Mouse (Mus musculus) urinary bladder, adult 18-20 months (tissue): ENCODE measurements around the gene Tspan11.

Experiments used
- DNase-seq, 2 experiments: peaks; one replicate each; pipeline ENCODE4 v3.0.0; 2022; ENCODE audit warnings: low spot score in 2 of 2, mixed read lengths in 2 of 2

Tspan11 gene

DNA sequence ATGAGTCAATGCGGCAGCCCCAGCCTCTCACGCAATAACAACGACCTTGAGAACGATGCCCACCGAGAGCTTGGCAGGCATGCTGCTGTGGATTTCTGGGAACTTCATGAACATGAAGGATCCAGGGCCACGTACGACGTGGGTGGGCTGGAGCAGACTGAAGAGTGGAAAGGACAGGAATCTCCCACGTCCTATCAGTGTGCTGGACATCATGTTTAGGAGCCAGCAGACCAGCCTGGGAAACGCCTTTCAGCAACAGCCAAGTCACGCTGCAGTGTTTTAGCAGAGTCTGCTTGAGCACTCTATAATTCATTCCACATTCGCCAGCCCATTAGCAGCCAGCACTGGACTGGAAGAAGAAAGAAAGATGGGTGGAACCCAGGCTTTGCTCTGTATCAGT, 10.4 kb upstream of the Tspan11 start:
- DNase-seq: no peak

DNA sequence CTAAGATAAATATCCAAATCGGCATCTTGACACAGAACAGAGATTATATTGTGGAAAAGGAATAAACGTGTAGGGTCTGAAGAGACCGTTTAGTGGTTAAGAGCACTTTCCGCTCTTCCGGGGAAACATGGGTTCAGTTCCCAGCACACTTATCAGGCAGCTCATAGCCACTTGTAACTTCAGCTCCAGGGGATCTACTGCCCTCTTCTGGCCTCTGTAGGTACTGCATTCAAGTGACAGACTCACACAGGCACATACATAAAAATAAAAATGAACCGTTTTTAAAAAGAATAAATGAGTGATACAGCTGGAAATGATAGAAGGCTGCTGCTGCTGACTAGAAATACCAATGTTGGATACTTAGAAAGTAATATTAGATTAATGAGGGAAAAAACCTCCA, 7.9 kb upstream of the Tspan11 start:
- DNase-seq: no peak

DNA sequence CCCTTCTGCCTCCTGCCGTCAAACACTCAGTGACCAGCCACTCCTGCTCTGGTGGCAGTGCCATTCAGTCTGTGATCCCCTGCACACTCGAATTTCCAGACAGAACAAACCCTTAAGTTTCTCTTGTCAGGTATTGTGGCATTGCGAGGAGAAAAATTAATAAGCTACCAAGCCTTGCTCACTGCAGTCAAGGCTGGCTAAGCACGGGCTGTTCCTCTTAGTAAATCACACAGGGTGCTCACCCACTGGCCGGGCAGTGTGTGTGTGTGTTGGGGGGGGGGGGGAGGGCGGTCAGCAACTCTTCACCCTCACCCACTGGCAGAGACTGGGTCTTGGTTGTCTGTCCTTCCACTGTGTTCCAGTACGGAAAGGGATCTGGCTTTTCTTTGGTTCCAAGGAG, 473 bp upstream of the Tspan11 start:
- no peak for DNase-seq

DNA sequence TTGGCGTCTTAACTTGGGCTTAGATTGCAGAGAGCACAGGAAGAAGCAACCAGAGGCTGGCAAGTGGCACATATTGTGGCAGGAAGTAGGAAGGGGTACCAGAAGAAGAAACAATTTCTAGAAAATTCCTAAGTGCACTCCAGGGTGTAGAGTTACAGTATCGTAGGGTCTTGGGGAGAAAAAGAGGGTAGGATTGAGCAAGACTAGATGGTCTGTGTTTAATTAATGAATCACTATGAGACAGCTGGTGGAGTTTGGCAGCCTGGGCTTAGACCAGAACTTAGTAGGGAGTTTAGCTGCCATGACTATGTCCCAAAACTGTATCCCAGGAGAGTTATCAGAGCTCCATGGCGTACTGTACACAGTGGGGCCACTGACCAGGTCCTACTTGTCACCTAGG, 1.2 kb downstream of the Tspan11 start:
- DNase-seq: no peak

DNA sequence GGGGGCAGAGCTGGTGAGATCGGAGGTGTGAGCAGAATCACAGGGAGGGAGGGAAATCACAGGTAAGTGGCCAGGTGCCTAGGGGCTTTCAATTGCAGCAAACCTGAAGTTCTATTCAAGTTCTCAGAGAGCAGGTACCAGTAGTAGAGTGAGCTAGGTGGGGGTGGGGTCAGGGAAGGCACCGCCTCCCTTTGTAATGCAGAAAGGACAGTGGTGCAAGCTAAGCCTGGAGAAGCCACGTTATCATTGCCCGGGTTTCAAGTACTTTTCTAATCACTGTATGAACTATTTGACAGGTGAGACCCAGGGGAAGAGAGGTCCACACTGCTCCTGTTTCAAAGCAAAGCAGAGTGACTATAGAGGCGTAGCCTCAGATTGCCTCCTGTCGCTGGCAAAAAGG, 6.2 kb downstream of the Tspan11 start:
- no peak for DNase-seq

DNA sequence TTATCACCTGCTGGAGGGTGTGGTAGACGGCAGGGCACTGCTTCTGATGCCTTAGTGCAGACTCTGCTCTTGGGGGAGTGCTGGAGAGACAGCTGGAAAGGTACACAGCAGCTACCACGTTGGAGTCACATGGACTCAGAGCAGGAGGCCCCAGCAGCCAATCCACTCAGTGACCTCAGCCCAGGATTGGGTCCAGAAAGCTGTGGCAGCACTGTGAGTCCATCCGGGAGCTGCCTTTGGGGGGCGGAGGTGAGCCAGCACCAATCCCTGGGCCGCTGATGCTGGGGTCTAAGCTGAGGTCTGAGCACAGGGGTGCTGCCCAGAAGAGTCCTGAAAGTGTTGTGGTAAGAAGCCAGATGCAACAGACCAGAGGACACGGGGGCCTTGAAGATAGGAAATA, 7.6 kb downstream of the Tspan11 start:
- no peak for DNase-seq

DNA sequence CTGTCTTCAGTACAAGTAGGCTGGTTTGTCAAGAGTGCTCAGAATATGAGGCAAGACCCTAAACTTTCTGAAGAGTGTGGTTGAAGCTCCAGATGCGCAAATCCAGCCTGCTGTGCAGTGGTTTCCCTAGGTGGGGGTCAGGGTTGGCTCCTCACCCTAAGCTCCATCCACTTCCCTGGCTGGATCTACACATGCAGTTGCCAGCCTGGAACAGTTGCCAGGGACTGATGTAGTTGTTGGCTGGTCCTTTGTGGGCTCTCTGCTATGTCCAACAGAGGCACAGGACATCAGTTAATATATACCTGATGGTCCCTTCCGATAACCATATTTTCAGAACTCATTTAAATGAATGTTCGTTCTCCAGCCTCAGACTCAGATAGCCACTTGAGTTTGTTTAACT, 9.0 kb downstream of the Tspan11 start:
- DNase-seq: no peak

DNA sequence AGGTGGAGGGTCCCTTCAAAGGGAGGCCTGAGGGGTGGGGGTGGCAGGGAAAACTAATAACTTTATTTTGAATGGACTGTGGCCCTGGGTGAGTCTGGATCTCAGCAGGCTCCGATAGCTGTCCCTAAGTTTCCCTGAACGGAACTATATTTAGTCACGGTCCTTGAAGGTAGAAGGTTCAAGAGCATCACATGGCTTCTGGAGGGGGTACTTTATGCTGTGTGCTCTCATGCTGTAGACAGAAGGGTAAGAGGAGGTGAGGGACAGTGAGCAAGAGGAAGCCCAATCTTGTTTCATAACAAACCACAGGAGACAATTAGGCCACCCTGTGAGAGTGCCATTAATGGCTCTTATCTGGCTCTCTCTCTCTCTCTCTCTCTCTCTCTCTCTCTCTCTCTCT, 10.0 kb downstream of the Tspan11 start:
- no peak for DNase-seq

DNA sequence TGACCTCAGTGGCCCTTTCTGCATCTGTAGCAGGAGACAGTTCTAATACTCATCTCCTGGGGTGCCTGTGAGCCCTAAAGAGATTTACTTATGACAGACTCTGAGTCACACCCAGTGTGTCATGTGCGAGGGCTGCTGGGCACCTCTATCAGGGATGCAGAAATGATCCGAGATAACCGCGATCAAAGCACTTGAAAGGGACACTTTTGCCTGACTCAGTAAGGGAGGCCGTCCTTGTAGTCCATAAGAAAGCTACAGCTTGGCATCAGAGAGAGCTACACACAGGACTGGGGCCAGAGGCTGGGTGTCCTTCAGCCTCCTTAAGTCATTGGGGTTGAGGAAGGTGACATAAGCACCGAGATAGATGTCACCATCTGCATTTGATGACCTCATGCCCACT, 12.7 kb downstream of the Tspan11 start:
- DNase-seq: no peak

DNA sequence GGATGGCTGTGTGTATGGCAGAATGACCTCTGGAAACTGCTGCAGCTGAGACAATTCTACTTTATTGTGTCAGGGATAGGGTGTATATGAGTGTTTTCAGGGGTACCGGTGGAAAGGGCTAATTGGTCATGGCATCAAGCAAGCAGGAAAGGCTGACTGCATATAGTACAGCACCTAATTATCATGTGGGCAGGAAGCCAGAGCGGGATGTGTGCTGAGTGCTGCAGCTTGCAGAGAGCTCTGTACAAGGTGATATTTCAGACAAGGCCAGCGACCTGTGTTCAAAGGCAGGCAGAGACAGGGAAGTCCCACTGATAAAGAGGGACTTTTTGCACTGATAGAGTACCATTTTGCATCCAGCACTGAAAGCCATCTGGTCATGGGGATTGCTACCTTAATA, 13.9 kb downstream of the Tspan11 start:
- DNase-seq: no peak

DNA sequence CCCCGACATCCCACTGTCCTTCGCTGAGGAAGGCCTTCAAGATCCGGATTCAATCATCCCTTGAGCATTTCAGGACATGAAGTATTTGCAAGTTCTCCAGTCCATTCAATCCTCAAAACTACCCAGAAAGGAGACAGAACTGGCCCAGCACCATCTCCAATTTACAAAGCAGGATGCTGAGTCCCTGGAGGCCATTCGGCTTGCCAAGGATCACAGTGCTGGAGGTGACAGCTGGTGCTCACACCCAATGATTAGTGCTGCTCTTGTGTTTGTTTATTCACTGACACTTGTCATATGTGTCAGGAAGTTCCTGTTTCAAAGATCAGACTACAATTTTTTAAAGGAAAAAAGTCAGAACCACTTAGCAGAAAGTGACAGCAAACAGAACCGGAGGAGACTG, 14.3 kb downstream of the Tspan11 start:
- DNase-seq: no peak

DNA sequence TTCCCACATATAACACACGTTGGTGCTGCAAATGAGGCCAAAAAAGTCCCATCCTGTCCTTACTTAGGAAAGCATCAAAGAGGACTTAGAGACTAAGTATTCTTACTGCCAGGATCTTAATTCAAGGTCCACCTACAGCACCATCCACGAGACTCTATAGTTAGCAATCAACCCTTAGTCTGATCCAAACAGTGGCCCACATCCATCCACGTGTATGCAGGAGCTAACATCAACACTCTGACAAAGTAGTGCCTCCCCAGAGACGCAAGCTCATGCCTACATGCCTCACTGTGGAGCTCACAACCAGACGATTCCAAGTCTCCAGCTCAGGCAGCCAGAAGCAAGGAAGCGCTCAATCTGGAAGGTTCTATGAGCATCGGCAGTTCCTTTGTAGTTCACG, 15.2 kb downstream of the Tspan11 start:
- DNase-seq: no peak

DNA sequence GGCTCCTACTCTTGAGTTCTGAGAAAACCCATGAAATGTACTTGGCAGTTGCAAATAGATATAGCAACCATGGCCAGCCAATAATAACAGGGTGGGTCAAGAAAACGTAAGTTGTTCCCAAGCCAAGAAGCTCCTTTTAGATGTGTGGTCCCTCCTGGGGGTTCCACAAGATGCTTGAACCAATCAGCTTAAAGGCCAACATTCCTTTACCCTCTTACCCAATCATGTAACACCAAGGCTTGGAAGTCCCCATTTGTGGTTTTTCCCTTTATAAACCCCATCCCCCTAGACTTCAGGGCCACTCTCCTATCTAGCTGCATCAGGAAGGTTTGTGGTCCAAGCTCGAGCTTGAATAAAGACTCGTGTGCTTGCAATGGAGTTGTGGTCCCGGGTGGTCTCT, 23.2 kb downstream of the Tspan11 start:
- no peak for DNase-seq

DNA sequence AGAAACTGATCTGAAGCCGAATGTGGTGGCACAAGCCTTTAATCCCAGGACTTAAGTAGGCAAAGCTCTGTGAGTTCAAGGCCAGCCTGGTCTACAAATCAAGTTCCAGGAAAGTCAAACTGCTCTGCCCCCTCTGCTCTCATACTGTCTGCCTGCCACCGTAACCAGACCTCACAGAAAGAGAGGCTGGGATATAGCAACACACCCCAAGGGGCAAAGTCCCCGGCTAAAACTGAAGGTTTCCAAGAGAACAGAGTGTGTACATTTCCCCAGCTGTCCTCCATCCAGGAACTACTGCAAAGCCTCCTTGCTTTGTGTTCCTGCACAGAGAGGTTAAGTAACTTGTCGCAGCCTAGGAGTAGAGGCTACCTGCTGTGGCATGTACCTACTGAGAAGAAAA, 24.3 kb downstream of the Tspan11 start:
- DNase-seq: no peak

DNA sequence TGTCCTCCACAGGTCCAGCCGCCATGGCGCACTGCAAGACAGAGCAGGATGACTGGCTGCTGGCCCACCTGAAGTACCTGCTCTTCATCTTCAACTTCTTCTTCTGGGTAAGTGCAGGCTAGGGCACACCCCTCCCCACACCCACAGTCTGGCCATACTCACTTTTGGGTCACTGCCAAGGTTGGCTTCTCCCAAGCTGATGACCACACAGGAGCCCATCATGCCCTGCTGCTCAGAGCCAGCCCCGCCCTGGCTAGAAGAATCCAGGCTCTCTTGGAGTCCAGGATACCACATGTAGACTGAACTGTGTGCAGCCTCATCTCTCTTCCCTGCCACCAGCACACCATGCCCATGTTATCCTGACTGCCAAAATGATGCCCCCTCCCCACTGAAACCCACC, 25.5 kb downstream of the Tspan11 start:
- DNase-seq: no peak

DNA sequence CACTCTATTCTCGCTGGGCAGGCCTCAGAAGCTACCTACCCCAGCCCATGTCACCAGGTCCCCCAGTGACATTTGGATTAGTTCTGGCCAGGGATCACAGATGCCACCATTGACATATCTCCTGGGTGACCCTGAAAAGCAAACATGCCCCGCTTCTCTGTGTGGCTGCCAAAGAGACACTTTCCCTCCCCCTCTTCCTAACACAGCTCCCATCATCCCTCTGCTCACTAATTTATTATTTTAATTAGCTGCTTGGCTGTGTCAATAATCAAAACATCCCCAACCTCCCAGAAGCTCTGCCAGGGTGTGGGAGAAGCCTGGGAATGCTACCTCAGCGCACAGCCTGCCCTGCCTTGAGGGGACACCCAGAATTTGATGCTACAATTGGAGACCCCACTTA, 29.6 kb downstream of the Tspan11 start:
- no peak for DNase-seq

DNA sequence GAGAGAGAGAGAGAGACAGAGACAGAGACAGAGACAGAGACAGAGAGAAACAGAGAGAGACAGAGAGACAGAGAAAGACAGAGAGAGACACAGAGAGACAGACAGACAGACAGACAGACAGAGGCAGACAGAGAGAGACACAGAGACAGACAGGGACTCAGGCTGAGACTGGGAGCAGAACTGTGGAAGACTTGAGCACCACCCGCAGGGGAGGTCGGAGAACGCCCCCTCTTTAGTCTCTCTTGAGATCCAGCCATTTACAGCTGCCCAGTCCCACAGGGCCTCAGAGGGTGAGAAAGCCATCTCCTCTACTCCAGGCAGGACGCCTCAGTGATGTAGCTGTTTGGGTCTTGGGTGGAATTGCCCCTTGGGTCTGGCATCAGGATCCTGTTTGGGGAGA, 30.3 kb downstream of the Tspan11 start:
- DNase-seq: no peak

DNA sequence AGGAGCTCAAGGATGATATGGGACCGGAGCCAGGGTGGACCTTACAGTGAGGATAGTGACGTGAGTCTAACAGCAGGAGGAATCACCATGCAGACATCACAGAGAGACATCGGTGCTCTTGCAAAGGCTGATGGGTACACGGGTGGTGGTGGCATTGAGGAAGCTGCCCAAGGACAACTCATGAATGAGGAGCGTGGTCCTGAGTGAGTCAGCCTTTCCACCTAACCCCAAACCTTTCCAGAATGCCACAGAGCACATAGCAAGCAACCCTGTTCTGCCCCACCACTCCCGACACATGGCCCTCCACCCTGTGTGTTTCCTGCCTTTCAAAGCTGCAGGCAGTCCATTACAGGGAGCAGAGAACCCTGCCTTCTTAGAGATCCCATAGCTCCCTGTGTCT, 32.1 kb downstream of the Tspan11 start:
- DNase-seq: no peak

DNA sequence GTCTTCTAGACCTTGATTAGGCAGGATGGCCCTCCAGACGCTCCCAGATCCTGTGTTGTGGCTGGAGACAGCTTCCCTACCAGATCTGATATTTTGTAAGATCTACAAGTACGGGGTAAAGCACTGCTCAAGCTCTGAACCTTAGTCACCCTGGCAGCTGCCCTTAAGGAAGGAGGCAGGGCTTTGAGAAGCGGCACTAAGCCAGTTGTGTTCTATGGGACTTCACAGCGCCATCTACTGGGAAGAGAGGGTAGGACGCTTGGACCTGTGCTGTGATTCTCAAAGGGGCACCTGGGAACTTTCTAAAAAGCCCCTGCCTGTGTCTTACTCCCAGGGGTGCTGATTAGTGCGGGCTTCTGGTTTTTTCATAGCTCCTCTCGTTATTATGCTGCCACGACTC, 33.3 kb downstream of the Tspan11 start:
- peak; percentile 64 to 67 for DNase-seq

DNA sequence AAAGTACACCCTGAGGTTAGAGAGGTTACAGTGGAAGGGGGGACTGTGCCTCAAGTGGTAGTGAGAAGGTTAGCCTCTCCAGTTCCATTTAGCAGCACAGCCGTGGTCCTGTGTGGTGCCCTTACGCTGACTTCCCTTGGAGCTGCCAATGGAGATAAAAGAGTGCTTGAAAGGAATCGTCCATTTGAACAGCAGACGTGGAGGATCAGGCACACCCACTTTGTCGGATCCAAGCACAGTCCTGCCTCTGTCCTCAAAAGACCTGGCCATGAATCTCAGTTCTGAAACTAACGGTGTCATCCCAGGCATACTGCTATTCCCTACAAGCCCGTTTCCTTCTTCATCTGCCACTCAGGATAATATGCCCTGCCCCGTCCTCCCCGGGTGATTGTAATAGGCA, 34.6 kb downstream of the Tspan11 start:
- no peak for DNase-seq

DNA sequence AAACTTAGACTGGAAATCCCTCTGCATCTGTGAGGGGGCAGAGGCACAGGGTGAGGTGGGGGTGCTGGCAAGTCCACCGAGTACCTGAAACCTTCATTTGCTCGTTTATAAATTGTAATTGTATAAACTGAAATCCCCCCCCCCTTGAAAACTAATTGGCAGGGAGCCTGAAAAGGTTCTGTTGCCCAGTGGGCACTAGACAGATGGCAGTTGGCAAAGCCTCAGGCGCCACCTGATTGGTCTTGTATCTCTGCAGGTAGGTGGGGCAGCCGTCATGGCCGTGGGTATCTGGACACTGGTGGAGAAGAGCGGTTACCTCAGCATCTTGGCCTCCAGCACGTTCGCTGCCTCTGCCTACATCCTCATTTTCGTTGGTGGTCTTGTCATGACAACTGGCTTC, 35.9 kb downstream of the Tspan11 start:
- no peak for DNase-seq

DNA sequence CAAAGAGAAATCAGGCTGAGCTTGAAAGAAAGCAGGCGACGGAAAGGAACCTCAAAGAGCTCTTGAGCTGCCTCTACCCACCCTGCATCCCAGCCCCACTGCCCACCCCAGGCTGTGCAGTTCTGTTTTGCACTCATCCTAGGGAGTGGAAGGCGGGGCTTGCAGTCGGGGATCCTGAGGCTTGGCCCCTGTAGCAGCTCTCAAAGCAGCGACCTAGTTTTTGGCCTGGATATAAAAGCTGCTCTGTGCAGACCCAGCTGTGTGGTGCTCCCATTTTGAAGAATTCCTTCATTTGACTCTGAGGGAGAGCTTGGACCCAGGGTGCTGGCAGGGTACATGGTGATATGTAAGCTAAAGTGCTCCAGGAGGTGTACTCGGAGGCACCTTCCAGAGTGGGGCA, 37.4 kb downstream of the Tspan11 start:
- no peak for DNase-seq

DNA sequence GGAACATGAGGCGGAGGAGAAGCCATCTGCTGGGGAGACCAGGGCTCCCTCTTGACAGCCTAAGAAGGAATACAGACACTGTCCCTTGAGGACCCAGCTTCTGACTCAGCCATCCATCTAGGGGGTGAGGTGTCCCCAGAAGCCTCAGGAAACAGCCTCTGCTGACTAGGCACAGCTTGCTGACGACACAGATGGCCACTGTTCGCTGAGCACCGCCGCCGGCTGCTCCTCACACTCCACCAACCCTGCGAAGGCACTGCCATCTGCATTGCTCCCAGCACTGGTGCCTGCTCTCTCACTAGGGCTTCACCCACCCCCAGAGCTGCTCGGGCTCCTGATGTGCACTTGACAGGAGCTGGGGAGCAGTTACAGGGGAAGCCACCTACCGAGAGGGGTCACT, 38.5 kb downstream of the Tspan11 start:
- no peak for DNase-seq

DNA sequence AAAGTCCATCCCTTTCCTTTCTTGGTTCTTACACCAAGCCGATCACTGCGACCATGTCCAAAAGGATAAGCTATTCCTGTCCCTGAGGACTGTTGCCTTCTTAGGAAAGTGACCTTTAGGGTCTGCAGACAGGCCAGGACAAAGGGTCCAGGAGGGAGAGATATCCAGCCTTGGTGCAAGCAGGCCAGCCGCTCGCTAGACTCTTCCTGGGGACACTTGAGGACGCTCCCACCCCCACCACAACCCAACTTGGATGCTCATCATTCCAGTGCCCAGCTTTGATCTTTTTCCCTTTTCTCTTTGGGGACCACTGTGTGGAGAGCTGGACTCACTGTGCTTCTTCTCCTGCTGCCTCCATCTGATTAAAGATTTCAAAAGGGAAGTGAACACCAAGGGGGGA, 41.3 kb downstream of the Tspan11 start:
- no peak for DNase-seq

DNA sequence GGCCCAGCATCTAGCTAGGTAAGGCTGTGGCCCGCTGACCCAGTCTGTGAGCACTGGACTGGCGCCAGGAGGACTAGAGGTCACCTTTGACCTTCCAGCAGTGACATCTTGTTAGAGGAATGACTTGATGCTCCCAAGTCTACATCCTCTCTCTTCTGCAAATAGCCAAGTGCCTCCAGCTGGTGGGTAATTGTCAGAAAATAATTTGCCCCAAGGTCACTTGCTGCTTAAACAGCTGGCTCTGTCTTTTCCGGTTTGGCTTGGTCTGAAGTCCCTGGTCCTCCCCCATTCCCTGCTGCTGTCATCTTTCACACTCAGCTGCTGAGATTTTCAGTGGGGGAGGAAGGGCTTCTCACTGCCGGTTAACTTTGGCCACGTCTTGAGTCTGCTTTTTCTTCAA, 45.3 kb downstream of the Tspan11 start:
- no peak for DNase-seq
